Mouse (Mus musculus) CH12.LX (cell line): Measurements from ENCODE around the gene Ipo8. TPM values are rescaled to one million over a fixed set of nuclear protein-coding genes. Genes with fewer than 3 reads are reported as not detected.

Source experiments
- DNase-seq: peaks from one replicate; pipeline ENCODE4 v3.0.0-alpha.2; 2013; ENCODE audit errors: extremely low read depth
- H3K27ac ChIP-seq: 2 replicates; pipeline ENCODE4 v1.5.1; 2012; ENCODE audit warnings: low read depth, mild to moderate bottlenecking, control low read depth, moderate library complexity; ENCODE audit not compliant: insufficient read depth
- H3K27me3 ChIP-seq: replicated peaks from 2 replicates; pipeline ENCODE3; 2012; ENCODE audit warnings: inconsistent platforms
- H3K36me3 ChIP-seq, 2 experiments: replicated peaks in 1 of 2; 2 replicates each; pipeline versions ENCODE3 to v1.6.1; 2012; ENCODE audit warnings: inconsistent platforms in 1 of 2, low read length in 1 of 2, mild to moderate bottlenecking in 1 of 2, mixed read lengths in 1 of 2, moderate library complexity in 1 of 2; ENCODE audit not compliant: control insufficient read depth in 1 of 2, insufficient read depth in 1 of 2
- H3K4me1 ChIP-seq, 2 experiments: 2 replicates each; pipeline ENCODE4 v1.6.1; 2012; ENCODE audit warnings: inconsistent platforms in 1 of 2, moderate library complexity in 1 of 2; ENCODE audit not compliant: insufficient read depth in 2 of 2, control insufficient read depth in 1 of 2
- H3K4me2 ChIP-seq: 2 replicates; pipeline ENCODE4 v1.6.1; 2012; ENCODE audit warnings: low read depth, mild to moderate bottlenecking, control low read depth; ENCODE audit not compliant: poor library complexity, insufficient read depth, severe bottlenecking
- H3K4me3 ChIP-seq, 3 experiments: fragments of 150-350 bp in 1 of 3; sonication (generic) in 1 of 3; replicated peaks in 1 of 3; 2 replicates each; pipeline versions ENCODE3 to v1.5.1; 2011 to 2012; ENCODE audit warnings: low read depth in 2 of 3, low read length in 2 of 3, mild to moderate bottlenecking in 2 of 3, moderate library complexity in 2 of 3, control low read depth in 1 of 3, improper control_type of control experiment in 1 of 3, inconsistent platforms in 1 of 3, mixed read lengths in 1 of 3; ENCODE audit not compliant: poor library complexity in 1 of 3
- H3K79me2 ChIP-seq: replicated peaks from 2 replicates; pipeline ENCODE4 v1.6.1; 2012; ENCODE audit warnings: mild to moderate bottlenecking, moderate library complexity; ENCODE audit not compliant: control insufficient read depth, poor library complexity, insufficient read depth, severe bottlenecking; ENCODE audit errors: extremely low read depth
- H3K9ac ChIP-seq: 2 replicates; pipeline ENCODE4 v1.6.1; 2012; ENCODE audit warnings: low read depth, mild to moderate bottlenecking, control low read depth, moderate library complexity; ENCODE audit not compliant: insufficient read depth
- H3K9me3 ChIP-seq: replicated peaks from 2 replicates; pipeline ENCODE3; 2012; ENCODE audit warnings: low read length, inconsistent platforms, mixed read lengths
- BHLHE40 ChIP-seq: IDR thresholded peaks from 2 replicates; pipeline ENCODE4 v1.6.1; 2011; ENCODE audit warnings: mild to moderate bottlenecking, low read depth, low read length, improper control_type of control experiment
- JUN ChIP-seq: IDR thresholded peaks from 2 replicates; pipeline ENCODE4 v1.6.1; 2011; ENCODE audit warnings: low read depth, mild to moderate bottlenecking, low read length, improper control_type of control experiment, moderate library complexity; ENCODE audit not compliant: insufficient read depth
- JUND ChIP-seq: conservative IDR thresholded peaks from 2 replicates; pipeline ENCODE4 v1.6.1; 2011; ENCODE audit warnings: low read depth, low read length, improper control_type of control experiment
- KAT2A ChIP-seq: IDR thresholded peaks from 2 replicates; pipeline ENCODE4 v1.6.1; 2012; ENCODE audit warnings: low read length, improper control_type of control experiment, inconsistent platforms; ENCODE audit not compliant: insufficient replicate concordance
- MYC ChIP-seq: IDR thresholded peaks from 2 replicates; pipeline ENCODE4 v1.6.1; 2011; ENCODE audit warnings: low read depth, mild to moderate bottlenecking, improper control_type of control experiment, low read length
- NELFE ChIP-seq: IDR thresholded peaks from 2 replicates; pipeline ENCODE4 v1.6.1; 2011; ENCODE audit warnings: low read depth, low read length, improper control_type of control experiment
- POLR2A ChIP-seq: IDR thresholded peaks from 2 replicates; pipeline ENCODE4 v1.6.1; 2011; ENCODE audit warnings: low read depth, mild to moderate bottlenecking, improper control_type of control experiment, low read length
- POLR2AphosphoS2 ChIP-seq: IDR thresholded peaks from 2 replicates; pipeline ENCODE4 v1.6.1; 2011; ENCODE audit warnings: low read depth, low read length, improper control_type of control experiment
- TBP ChIP-seq: conservative IDR thresholded peaks from 2 replicates; pipeline ENCODE4 v1.6.1; 2011; ENCODE audit warnings: low read depth, low read length, improper control_type of control experiment
- ZC3H11A ChIP-seq: IDR thresholded peaks from 2 replicates; pipeline ENCODE4 v1.6.1; 2012; ENCODE audit warnings: low read depth, mild to moderate bottlenecking, inconsistent platforms, low read length, improper control_type of control experiment
- ZKSCAN1 ChIP-seq: IDR thresholded peaks from 2 replicates; pipeline ENCODE4 v1.6.1; 2012; ENCODE audit warnings: low read depth, inconsistent platforms, low read length, improper control_type of control experiment, borderline replicate concordance
- dilution Hi-C: fragments of 300-500 bp; cut with MboI; formaldehyde crosslinking; loops from 2 replicates; pipeline ENCODE4 v1.14.3; 2020; ENCODE audit warnings: low sequenced_read_pairs; ENCODE audit not compliant: extremely low pct_unique_long_range_greater_than_20kb, extremely low pct_ligation_motif_present
- in situ Hi-C: fragments of 300-500 bp; cut with MboI; formaldehyde crosslinking; loops from 3 replicates; pipeline ENCODE4 v1.14.3; 2019; ENCODE audit warnings: low sequenced_read_pairs, low pct_ligation_motif_present, low pct_unique_long_range_greater_than_20kb, mixed read lengths
- polyA plus RNA-seq: library from polyadenylated mRNA; unstranded; fragments of >175 nt; gene quantifications from 2 replicates; pipeline ENCODE4 v1.2.1, GENCODE M21; 2012; ENCODE audit warnings: low read depth; ENCODE audit not compliant: insufficient read length
- total RNA-seq, 2 experiments: library from RNA; depleted of rRNA; stranded (reverse); fragments of 300-350 nt in 1 of 2; fragments of >200 nt in 1 of 2; gene quantifications; 2 replicates each; pipeline ENCODE4 v1.2.3; 2012 to 2014

The Ipo8 gene
- total and polyA plus RNA-seq, 3 experiments = 15.0 to 23.6 (median 17.6) TPM

DNA sequence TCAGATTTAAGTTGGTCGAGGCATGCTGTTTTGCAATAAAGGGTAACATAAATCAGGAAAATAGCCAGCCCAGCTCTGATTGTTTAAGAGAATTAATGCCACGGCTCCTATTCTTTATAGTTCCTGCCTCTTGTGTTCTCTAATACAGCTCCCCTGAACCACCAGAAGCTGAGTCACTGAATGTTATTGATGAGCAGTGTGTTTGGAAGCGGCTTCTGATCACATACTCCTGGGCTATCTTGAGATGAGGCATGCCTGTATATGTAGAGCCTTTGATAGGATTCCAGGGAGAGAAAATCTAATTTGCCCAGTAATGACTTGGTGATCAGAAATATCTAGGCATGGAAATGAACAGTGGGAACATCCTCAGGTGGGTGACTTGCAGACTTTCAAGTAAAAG is 106.8 kb downstream of the Ipo8 start:
- DNase-seq = no peak
- in situ Hi-C loops (no loop called here), dilution Hi-C loops (no loop called here)
- H3K4me1 ChIP-seq = no peaks in the 10 kb centered on the region
- TF ChIP-seq BHLHE40 = no peak
- no peak for TF ChIP-seq KAT2A
- TF ChIP-seq JUN = no peak
- TF ChIP-seq ZKSCAN1 = no peak
- no peak for TF ChIP-seq ZC3H11A
- no peak for TF ChIP-seq TBP
- TF ChIP-seq POLR2A = no peak
- TF ChIP-seq JUND = no peak
- no peak for TF ChIP-seq POLR2AphosphoS2
- TF ChIP-seq MYC = no peak
- TF ChIP-seq NELFE = no peak
- no peak overlapping the region for H3K9ac ChIP-seq
- no peak overlapping the region for H3K27ac ChIP-seq
- H3K4me3 ChIP-seq = no peak overlapping the region
- H3K79me2 ChIP-seq = no peaks in the 10 kb centered on the region
- no peaks in the 10 kb centered on the region for H3K9me3 ChIP-seq
- H3K4me2 ChIP-seq = no peak overlapping the region
- H3K36me3 ChIP-seq = no peaks in the 10 kb centered on the region
- no peaks in the 10 kb centered on the region for H3K27me3 ChIP-seq

Other genes starting within 250 kb of the Ipo8 start
- gene Caprin2, start 64.8 kb upstream of the Ipo8 start, total RNA-seq (2012; rRNA removed) = 0.92 and 0.93 TPM in 2 replicates
- 2.0 TPM in 2 replicates for gene Caprin2, start 64.8 kb upstream of the Ipo8 start, total RNA-seq (2014; rRNA removed)
- 2.9 and 3.2 TPM in 2 replicates for gene Caprin2, start 64.8 kb upstream of the Ipo8 start, polyA plus RNA-seq
- gene Sinhcaf, start 115.0 kb upstream of the Ipo8 start, total RNA-seq (2012; rRNA removed) = 57.5 and 66.6 TPM in 2 replicates
- 140 and 146 TPM in 2 replicates for gene Sinhcaf, start 115.0 kb upstream of the Ipo8 start, total RNA-seq (2014; rRNA removed)
- 64.7 and 82.3 TPM in 2 replicates for gene Sinhcaf, start 115.0 kb upstream of the Ipo8 start, polyA plus RNA-seq